Mouse (Mus musculus) lung, embryonic 14.5 days (tissue): ENCODE data around the gene Tat. TPM values are rescaled to one million over a fixed set of nuclear protein-coding genes. Genes with fewer than 3 reads are reported as not detected.
A peak's percentile ranks its signal among the peaks of the same experiment; 100 is the strongest.

ENCODE experiments used
- ATAC-seq: fragments of 200-750 bp; cut with Nextera tagmentation; 2 replicates; pipeline ENCODE4 v1.8.0; 2017; ENCODE audit warnings: mild to moderate bottlenecking, moderate TSS enrichment, moderate library complexity; ENCODE audit not compliant: insufficient read depth
- DNase-seq: peaks from one replicate; pipeline ENCODE4 v3.0.0-alpha.2; 2015
- H3K27ac ChIP-seq: fragments of 300-500 bp; sonication (generic); 2 replicates; pipeline ENCODE4 v1.5.1; 2014; ENCODE audit warnings: low read depth, mild to moderate bottlenecking, moderate library complexity
- H3K27me3 ChIP-seq: fragments of 300-500 bp; sonication (generic); 2 replicates; pipeline ENCODE4 v1.6.1; 2014; ENCODE audit warnings: low read length, control low read depth; ENCODE audit not compliant: insufficient read depth
- H3K36me3 ChIP-seq: fragments of 300-500 bp; sonication (generic); 2 replicates; pipeline ENCODE4 v1.6.1; 2014; ENCODE audit warnings: control low read depth; ENCODE audit not compliant: insufficient read depth
- H3K4me1 ChIP-seq: fragments of 300-500 bp; sonication (generic); 2 replicates; pipeline ENCODE4 v1.6.1; 2014; ENCODE audit warnings: antibody characterized with exemption, control low read depth; ENCODE audit not compliant: insufficient read depth
- H3K4me2 ChIP-seq: fragments of 300-500 bp; sonication (generic); 2 replicates; pipeline ENCODE4 v1.6.1; 2014; ENCODE audit warnings: mild to moderate bottlenecking
- H3K4me3 ChIP-seq: fragments of 300-500 bp; sonication (generic); 2 replicates; pipeline ENCODE4 v1.5.1; 2014; ENCODE audit warnings: low read depth, low read length
- H3K9ac ChIP-seq: fragments of 300-500 bp; sonication (generic); 2 replicates; pipeline ENCODE4 v1.6.1; 2014
- H3K9me3 ChIP-seq: fragments of 300-500 bp; sonication (generic); 2 replicates; pipeline ENCODE4 v1.6.1; 2016; ENCODE audit warnings: low read depth, low read length, control low read depth
- CTCF ChIP-seq: IDR thresholded peaks from 2 replicates; pipeline ENCODE4 v1.5.1; 2016; ENCODE audit warnings: antibody characterized with exemption, low read depth
- WGBS: fragments of 180-500 bp; shearing (Covaris S2); extraction: QIAGEN DNeasy Blood & Tissue Kit; methylation state at CpG from one replicate; pipeline ENCODE4 v1.1.7; 2014; 5-methylcytosine and 5-hydroxymethylcytosine counted together
- polyA plus RNA-seq: library from polyadenylated mRNA; unstranded; fragments of >200 nt; fragmentation: Nextera tagmentation; extraction: Ambion mirVana; gene quantifications from 2 replicates; pipeline ENCODE4 v1.2.1, GENCODE M21; 2014

Tat gene
- polyA plus RNA-seq, result not detected in 2 replicates

- no peak within 1 kb of the TSS for H3K4me2 ChIP-seq
- H3K27me3 ChIP-seq, result no peaks in the 10 kb centered on the region
- ATAC-seq (no peak), DNase-seq (no peak)
- TF ChIP-seq CTCF, result no peak
- no peak within 1 kb of the TSS for H3K4me3 ChIP-seq
- H3K9ac ChIP-seq, result no peak within 1 kb of the TSS
- WGBS, result 76% methylated on average over 8 of the region's 8 CpGs
- no peaks in the 10 kb centered on the region for H3K36me3 ChIP-seq
- no peaks in the 10 kb centered on the region for H3K4me1 ChIP-seq
- no peaks in the 10 kb centered on the region for H3K9me3 ChIP-seq
- no peak within 1 kb of the TSS for H3K27ac ChIP-seq
Measured at GRCm38 (mm10) chr8:109990224-109990623, at the start of gene Tat. TSS of gene Tat (plus strand) at chr8:109990437.

- peak; percentile 52; the same call in 1 of the 2 replicates for ATAC-seq
- WGBS, result 63% methylated on average over 2 of the region's 2 CpGs
Measured at GRCm38 (mm10) chr8:109941606-109942360, 48.5 kb upstream of the Tat start.

GRCm38 (mm10) chr8:109945153-109945632 lies 45.0 kb upstream of the Tat start:
- DNase-seq, result no peak
- Histone ChIP-seq H3K9ac (no peak overlapping the region), H3K4me2 (no peak overlapping the region), H3K27me3 (peaks cover 17% of the 10 kb centered on the region), H3K36me3 (peaks cover 20% of the 10 kb centered on the region), H3K4me3 (no peak overlapping the region), H3K4me1 (no peaks in the 10 kb centered on the region), H3K9me3 (no peaks in the 10 kb centered on the region), H3K27ac (no peak overlapping the region)
- WGBS, result 54% methylated on average over 9 of the region's 9 CpGs
- no peak for TF ChIP-seq CTCF
- ATAC-seq, result no peak

More at GRCm38 (mm10) chr8:109941606-109942360, 48.5 kb upstream of the Tat start:
- Histone ChIP-seq H3K36me3 (peaks cover 39% of the 10 kb centered on the region), H3K4me2 (no peak overlapping the region), H3K4me1 (no peaks in the 10 kb centered on the region), H3K9me3 (no peaks in the 10 kb centered on the region), H3K27me3 (0 out of 2 replicates have a peak, but pooled peaks cover 2% of the 10 kb centered on the region), H3K27ac (no peak overlapping the region), H3K4me3 (no peak overlapping the region), H3K9ac (no peak overlapping the region)
- peak; percentile 74 for DNase-seq
- TF ChIP-seq CTCF, result no peak

- Histone ChIP-seq H3K27ac (no peak overlapping the region), H3K4me3 (no peak overlapping the region), H3K27me3 (peaks cover 17% of the 10 kb centered on the region), H3K36me3 (peaks cover 16% of the 10 kb centered on the region; the same call in 1 of the 2 replicates), H3K9me3 (no peaks in the 10 kb centered on the region), H3K4me1 (no peaks in the 10 kb centered on the region), H3K9ac (no peak overlapping the region), H3K4me2 (no peak overlapping the region)
- ATAC-seq (no peak), DNase-seq (no peak)
- WGBS, result 69% methylated on average over 7 of the region's 7 CpGs
- TF ChIP-seq CTCF, result no peak
Measured at GRCm38 (mm10) chr8:109945694-109946093, 44.5 kb upstream of the Tat start.

- DNase-seq (no peak), ATAC-seq (no peak)
- Histone ChIP-seq H3K4me2 (no peak overlapping the region), H3K4me1 (no peaks in the 10 kb centered on the region), H3K27ac (no peak overlapping the region), H3K4me3 (no peak overlapping the region), H3K36me3 (peaks cover 10% of the 10 kb centered on the region; the same call in 1 of the 2 replicates), H3K9me3 (no peaks in the 10 kb centered on the region), H3K27me3 (peaks cover 17% of the 10 kb centered on the region), H3K9ac (no peak overlapping the region)
- TF ChIP-seq CTCF, result no peak
- WGBS, result 80% methylated on average over 7 of the region's 7 CpGs
Measured at GRCm38 (mm10) chr8:109946272-109946671, 44.0 kb upstream of the Tat start.

GRCm38 (mm10) chr8:109947447-109948284 lies 42.6 kb upstream of the Tat start:
- peaks cover 7% of the 10 kb centered on the region; the same call in 1 of the 2 replicates for H3K36me3 ChIP-seq
- H3K27me3 ChIP-seq, result peaks cover 17% of the 10 kb centered on the region
- TF ChIP-seq CTCF, result peak; percentile 74
- WGBS, result 3% methylated on average over 26 of the region's 26 CpGs
- peak overlapping the region; percentile 20 for H3K4me3 ChIP-seq
- no peak overlapping the region for H3K27ac ChIP-seq
- DNase-seq, result peak; percentile 62
- no peaks in the 10 kb centered on the region for H3K4me1 ChIP-seq
- peak overlapping the region; percentile 60 for H3K4me2 ChIP-seq
- peak overlapping the region; percentile 10; the same call in 1 of the 2 replicates for H3K9ac ChIP-seq
- ATAC-seq, result peak; percentile 60
- no peaks in the 10 kb centered on the region for H3K9me3 ChIP-seq

- TF ChIP-seq CTCF, result no peak
- Histone ChIP-seq H3K9me3 (no peaks in the 10 kb centered on the region), H3K36me3 (peaks cover 7% of the 10 kb centered on the region; the same call in 1 of the 2 replicates), H3K9ac (peak overlapping the region; percentile 10; the same call in 1 of the 2 replicates), H3K4me2 (peak overlapping the region; percentile 60), H3K4me3 (peak overlapping the region; percentile 20), H3K27me3 (peaks cover 17% of the 10 kb centered on the region), H3K4me1 (no peaks in the 10 kb centered on the region), H3K27ac (no peak overlapping the region)
- ATAC-seq (0 out of 2 replicates have a peak, but pooled peaks have one; percentile 16), DNase-seq (no peak)
- 2% methylated on average over 19 of the region's 19 CpGs for WGBS
Measured at GRCm38 (mm10) chr8:109948285-109948564, 42.0 kb upstream of the Tat start.
